Mouse (Mus musculus): ENCODE data around the gene Krtap7-1. TPM values are rescaled to one million over a fixed set of nuclear protein-coding genes. Genes with fewer than 3 reads are reported as not detected.

The Krtap7-1 gene
- polyA plus RNA-seq, 1 experiment = not detected

GRCm38 (mm10) chr16:89529846-89530245 lies 21.7 kb upstream of the Krtap7-1 start:
- no peaks in the 10 kb centered on the region for H3K79me3 ChIP-seq (ENCODE audit: low read depth)
- TF ChIP-seq CEBPB (IDR thresholded peaks at IDR 0.05; ENCODE audit: low read depth) (no peak), CTCF (IDR thresholded peaks at IDR 0.05; ENCODE audit: control insufficient read depth, insufficient read depth, insufficient read length) (no peak), USF1 (IDR thresholded peaks at IDR 0.05; ENCODE audit: low read depth) (no peak), MYOD1 (IDR thresholded peaks at IDR 0.05; ENCODE audit: control insufficient read depth, insufficient read length, low read depth) (no peak), FOSL1 (IDR thresholded peaks at IDR 0.05; ENCODE audit: insufficient read depth, low read length, poor library complexity, severe bottlenecking) (no peak), MYOG (IDR thresholded peaks at IDR 0.05; ENCODE audit: control insufficient read depth, extremely low read depth, insufficient read length) (no peak), MAX (IDR thresholded peaks at IDR 0.05) (no peak)
- H3K36me3 ChIP-seq (ENCODE audit: control insufficient read depth, insufficient read depth) = no peaks in the 10 kb centered on the region
- no peaks in the 10 kb centered on the region for H3K27me3 ChIP-seq (ENCODE audit: control insufficient read depth, insufficient read depth, insufficient read length)
- H3K4me3 ChIP-seq (ENCODE audit: insufficient read depth, poor library complexity, severe bottlenecking) = no peak overlapping the region
- no peaks in the 10 kb centered on the region for H3K79me2 ChIP-seq (ENCODE audit: control insufficient read depth, insufficient read depth)
- no peak overlapping the region for H3ac ChIP-seq (ENCODE audit: control insufficient read depth, insufficient read length, low read depth)

GRCm38 (mm10) chr16:89528380-89528779 lies 20.3 kb upstream of the Krtap7-1 start:
- H3K4me3 ChIP-seq (ENCODE audit: insufficient read depth, poor library complexity, severe bottlenecking) = no peak overlapping the region
- TF ChIP-seq CEBPB (IDR thresholded peaks at IDR 0.05; ENCODE audit: low read depth) (no peak), FOSL1 (IDR thresholded peaks at IDR 0.05; ENCODE audit: insufficient read depth, low read length, poor library complexity, severe bottlenecking) (no peak), MYOG (IDR thresholded peaks at IDR 0.05; ENCODE audit: control insufficient read depth, extremely low read depth, insufficient read length) (no peak), CTCF (IDR thresholded peaks at IDR 0.05; ENCODE audit: control insufficient read depth, insufficient read depth, insufficient read length) (no peak), MYOD1 (IDR thresholded peaks at IDR 0.05; ENCODE audit: control insufficient read depth, insufficient read length, low read depth) (no peak), MAX (IDR thresholded peaks at IDR 0.05) (no peak), USF1 (IDR thresholded peaks at IDR 0.05; ENCODE audit: low read depth) (no peak)
- H3ac ChIP-seq (ENCODE audit: control insufficient read depth, insufficient read length, low read depth) = no peak overlapping the region
- no peaks in the 10 kb centered on the region for H3K79me2 ChIP-seq (ENCODE audit: control insufficient read depth, insufficient read depth)
- no peaks in the 10 kb centered on the region for H3K36me3 ChIP-seq (ENCODE audit: control insufficient read depth, insufficient read depth)
- H3K27me3 ChIP-seq (ENCODE audit: control insufficient read depth, insufficient read depth, insufficient read length) = no peaks in the 10 kb centered on the region
- no peaks in the 10 kb centered on the region for H3K79me3 ChIP-seq (ENCODE audit: low read depth)

- no peaks in the 10 kb centered on the region for H3K79me2 ChIP-seq (ENCODE audit: control insufficient read depth, insufficient read depth)
- no peak overlapping the region for H3ac ChIP-seq (ENCODE audit: control insufficient read depth, insufficient read length, low read depth)
- TF ChIP-seq MYOD1 (IDR thresholded peaks at IDR 0.05; ENCODE audit: control insufficient read depth, insufficient read length, low read depth) (no peak), FOSL1 (IDR thresholded peaks at IDR 0.05; ENCODE audit: insufficient read depth, low read length, poor library complexity, severe bottlenecking) (no peak), MAX (IDR thresholded peaks at IDR 0.05) (no peak), CEBPB (IDR thresholded peaks at IDR 0.05; ENCODE audit: low read depth) (no peak), CTCF (IDR thresholded peaks at IDR 0.05; ENCODE audit: control insufficient read depth, insufficient read depth, insufficient read length) (no peak), MYOG (IDR thresholded peaks at IDR 0.05; ENCODE audit: control insufficient read depth, extremely low read depth, insufficient read length) (no peak), USF1 (IDR thresholded peaks at IDR 0.05; ENCODE audit: low read depth) (no peak)
- no peaks in the 10 kb centered on the region for H3K27me3 ChIP-seq (ENCODE audit: control insufficient read depth, insufficient read depth, insufficient read length)
- no peak overlapping the region for H3K4me3 ChIP-seq (ENCODE audit: insufficient read depth, poor library complexity, severe bottlenecking)
- H3K79me3 ChIP-seq (ENCODE audit: low read depth) = no peaks in the 10 kb centered on the region
- H3K36me3 ChIP-seq (ENCODE audit: control insufficient read depth, insufficient read depth) = no peaks in the 10 kb centered on the region
Measured at GRCm38 (mm10) chr16:89520996-89521395, 12.9 kb upstream of the Krtap7-1 start.

GRCm38 (mm10) chr16:89520555-89520954 lies 12.4 kb upstream of the Krtap7-1 start:
- Histone ChIP-seq H3K79me3 (ENCODE audit: low read depth) (no peaks in the 10 kb centered on the region), H3K36me3 (ENCODE audit: control insufficient read depth, insufficient read depth) (no peaks in the 10 kb centered on the region), H3K27me3 (ENCODE audit: control insufficient read depth, insufficient read depth, insufficient read length) (no peaks in the 10 kb centered on the region), H3K4me3 (ENCODE audit: insufficient read depth, poor library complexity, severe bottlenecking) (no peak overlapping the region), H3K79me2 (ENCODE audit: control insufficient read depth, insufficient read depth) (no peaks in the 10 kb centered on the region), H3ac (ENCODE audit: control insufficient read depth, insufficient read length, low read depth) (no peak overlapping the region)
- no peak for TF ChIP-seq FOSL1 (IDR thresholded peaks at IDR 0.05; ENCODE audit: insufficient read depth, low read length, poor library complexity, severe bottlenecking)
- no peak for TF ChIP-seq MYOG (IDR thresholded peaks at IDR 0.05; ENCODE audit: control insufficient read depth, extremely low read depth, insufficient read length)
- no peak for TF ChIP-seq USF1 (IDR thresholded peaks at IDR 0.05; ENCODE audit: low read depth)
- no peak for TF ChIP-seq MAX (IDR thresholded peaks at IDR 0.05)
- no peak for TF ChIP-seq CEBPB (IDR thresholded peaks at IDR 0.05; ENCODE audit: low read depth)
- TF ChIP-seq MYOD1 (IDR thresholded peaks at IDR 0.05; ENCODE audit: control insufficient read depth, insufficient read length, low read depth) = no peak
- no peak for TF ChIP-seq CTCF (IDR thresholded peaks at IDR 0.05; ENCODE audit: control insufficient read depth, insufficient read depth, insufficient read length)

- no peak for TF ChIP-seq CTCF (IDR thresholded peaks at IDR 0.05; ENCODE audit: control insufficient read depth, insufficient read depth, insufficient read length)
- no peak for TF ChIP-seq CEBPB (IDR thresholded peaks at IDR 0.05; ENCODE audit: low read depth)
- no peak for TF ChIP-seq MYOG (IDR thresholded peaks at IDR 0.05; ENCODE audit: control insufficient read depth, extremely low read depth, insufficient read length)
- TF ChIP-seq USF1 (IDR thresholded peaks at IDR 0.05; ENCODE audit: low read depth) = no peak
- TF ChIP-seq MYOD1 (IDR thresholded peaks at IDR 0.05; ENCODE audit: control insufficient read depth, insufficient read length, low read depth) = no peak
- no peak for TF ChIP-seq FOSL1 (IDR thresholded peaks at IDR 0.05; ENCODE audit: insufficient read depth, low read length, poor library complexity, severe bottlenecking)
- no peak for TF ChIP-seq MAX (IDR thresholded peaks at IDR 0.05)
- H3K79me3 ChIP-seq (ENCODE audit: low read depth) = no peaks in the 10 kb centered on the region
- no peak overlapping the region for H3K4me3 ChIP-seq (ENCODE audit: insufficient read depth, poor library complexity, severe bottlenecking)
- H3K36me3 ChIP-seq (ENCODE audit: control insufficient read depth, insufficient read depth) = no peaks in the 10 kb centered on the region
- H3ac ChIP-seq (ENCODE audit: control insufficient read depth, insufficient read length, low read depth) = no peak overlapping the region
- no peaks in the 10 kb centered on the region for H3K79me2 ChIP-seq (ENCODE audit: control insufficient read depth, insufficient read depth)
- H3K27me3 ChIP-seq (ENCODE audit: control insufficient read depth, insufficient read depth, insufficient read length) = no peaks in the 10 kb centered on the region
Measured at GRCm38 (mm10) chr16:89520091-89520490, 12.0 kb upstream of the Krtap7-1 start.

GRCm38 (mm10) chr16:89517635-89518034 lies 9.5 kb upstream of the Krtap7-1 start:
- H3K4me3 ChIP-seq (ENCODE audit: insufficient read depth, poor library complexity, severe bottlenecking) = no peak overlapping the region
- H3K79me2 ChIP-seq (ENCODE audit: control insufficient read depth, insufficient read depth) = no peaks in the 10 kb centered on the region
- H3K36me3 ChIP-seq (ENCODE audit: control insufficient read depth, insufficient read depth) = no peaks in the 10 kb centered on the region
- TF ChIP-seq MYOD1 (IDR thresholded peaks at IDR 0.05; ENCODE audit: control insufficient read depth, insufficient read length, low read depth) (no peak), FOSL1 (IDR thresholded peaks at IDR 0.05; ENCODE audit: insufficient read depth, low read length, poor library complexity, severe bottlenecking) (no peak), CEBPB (IDR thresholded peaks at IDR 0.05; ENCODE audit: low read depth) (no peak), MYOG (IDR thresholded peaks at IDR 0.05; ENCODE audit: control insufficient read depth, extremely low read depth, insufficient read length) (no peak), CTCF (IDR thresholded peaks at IDR 0.05; ENCODE audit: control insufficient read depth, insufficient read depth, insufficient read length) (peak; percentile 20), USF1 (IDR thresholded peaks at IDR 0.05; ENCODE audit: low read depth) (no peak), MAX (IDR thresholded peaks at IDR 0.05) (no peak)
- H3ac ChIP-seq (ENCODE audit: control insufficient read depth, insufficient read length, low read depth) = no peak overlapping the region
- H3K79me3 ChIP-seq (ENCODE audit: low read depth) = no peaks in the 10 kb centered on the region
- no peaks in the 10 kb centered on the region for H3K27me3 ChIP-seq (ENCODE audit: control insufficient read depth, insufficient read depth, insufficient read length)
